ENCODE assay signal across 30 mouse cellular contexts in the genomic region with DNA sequence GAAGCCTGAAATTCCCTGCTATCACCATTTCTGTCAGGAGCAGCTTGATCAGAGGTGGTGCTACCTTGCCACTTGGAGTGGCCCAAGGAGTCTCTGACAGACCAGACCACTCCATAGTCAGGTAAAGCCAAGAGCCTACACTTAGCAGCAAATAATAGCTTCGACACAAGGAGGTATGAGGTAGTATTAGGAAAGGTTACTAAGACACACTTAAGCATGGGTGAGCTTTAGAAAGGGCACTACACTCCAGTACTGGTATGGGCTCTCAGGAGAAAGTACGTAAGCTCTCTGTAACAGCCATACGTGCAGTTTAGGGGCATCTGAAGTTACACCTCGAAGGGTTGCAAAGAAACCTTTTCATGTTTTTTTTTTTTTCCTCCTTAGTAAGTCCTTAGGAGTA.
"Had no signal": no experiment of that assay in that cellular context is flagged by ENCODE, and none has a peak within 500 bp of the region (broad histone marks: within the 10 kb centered on the region; RNA-seq: fewer than 3 reads in every experiment).

No protein-coding gene starts in this region.

- ATAC-seq: liver, embryonic 12.5 days; liver, postnatal 0 days; midbrain, embryonic 13.5 days; midbrain, embryonic 15.5 days; midbrain, embryonic 16.5 days had no signal

- H3K4me1 ChIP-seq: limb, embryonic 10.5 days; limb, embryonic 12.5 days; limb, embryonic 13.5 days; limb, embryonic 15.5 days; liver, embryonic 12.5 days; liver, embryonic 13.5 days; liver, embryonic 15.5 days; lung, embryonic 15.5 days; midbrain, embryonic 10.5 days; midbrain, embryonic 12.5 days; midbrain, embryonic 13.5 days; midbrain, embryonic 15.5 days; neural tube, embryonic 12.5 days had no signal

- H3K4me2 ChIP-seq: limb, embryonic 12.5 days; limb, embryonic 13.5 days; limb, embryonic 15.5 days; liver, embryonic 11.5 days; liver, embryonic 12.5 days; liver, embryonic 13.5 days; liver, embryonic 15.5 days; lung, embryonic 14.5 days; lung, embryonic 15.5 days; midbrain, embryonic 11.5 days; midbrain, embryonic 12.5 days; midbrain, embryonic 13.5 days; midbrain, embryonic 15.5 days; neural tube, embryonic 12.5 days had no signal

- H3K9ac ChIP-seq: limb, embryonic 12.5 days; limb, embryonic 13.5 days; limb, embryonic 15.5 days; liver, embryonic 12.5 days; liver, embryonic 13.5 days; liver, embryonic 14.5 days; liver, embryonic 15.5 days; liver, postnatal 0 days; lung, embryonic 14.5 days; lung, embryonic 15.5 days; midbrain, embryonic 12.5 days; midbrain, embryonic 13.5 days; midbrain, embryonic 15.5 days; neural tube, embryonic 12.5 days had no signal

- H3K27me3 ChIP-seq: limb, embryonic 12.5 days; limb, embryonic 13.5 days; limb, embryonic 15.5 days; liver, embryonic 12.5 days; liver, embryonic 13.5 days; liver, embryonic 15.5 days; lung, embryonic 15.5 days; megakaryocyte, embryonic 14.5 days; midbrain, embryonic 12.5 days; midbrain, embryonic 13.5 days; midbrain, embryonic 15.5 days; neural tube, embryonic 12.5 days had no signal

- DNase-seq: left cerebral cortex, postnatal 4 days; liver; liver, embryonic 13.5 days; liver, postnatal 0 days; lung, adult 2 months; lung, embryonic 14.5 days; lung, postnatal 10 days; lung, postnatal 14 days; lung, postnatal 4 days; midbrain, embryonic 14.5 days had no signal

- H3K4me3 ChIP-seq: left cerebral cortex, adult 2 months; limb, embryonic 10.5 days; limb, embryonic 12.5 days; limb, embryonic 13.5 days; limb, embryonic 15.5 days; liver, embryonic 12.5 days; liver, embryonic 13.5 days; liver, embryonic 15.5 days; lung, embryonic 15.5 days; megakaryocyte, embryonic 14.5 days; midbrain, embryonic 10.5 days; midbrain, embryonic 12.5 days; midbrain, embryonic 13.5 days; midbrain, embryonic 15.5 days; myocyte; neural tube, embryonic 12.5 days had no signal

- H3K36me3 ChIP-seq: liver, embryonic 15.5 days; lung, embryonic 15.5 days; midbrain, embryonic 12.5 days; midbrain, embryonic 15.5 days; neural tube, embryonic 12.5 days had no signal

- H3K9me3 ChIP-seq: limb, embryonic 10.5 days; limb, embryonic 12.5 days; limb, embryonic 13.5 days; limb, embryonic 15.5 days; liver, embryonic 12.5 days; liver, embryonic 13.5 days; liver, embryonic 15.5 days; lung, embryonic 15.5 days; megakaryocyte, embryonic 14.5 days; midbrain, embryonic 10.5 days; midbrain, embryonic 12.5 days; midbrain, embryonic 13.5 days; midbrain, embryonic 15.5 days; neural tube, embryonic 12.5 days had no signal

- H3K27ac ChIP-seq: left cerebral cortex, adult 2 months; limb, embryonic 10.5 days; limb, embryonic 12.5 days; limb, embryonic 13.5 days; limb, embryonic 15.5 days; liver, embryonic 12.5 days; liver, embryonic 13.5 days; liver, embryonic 14.5 days; liver, embryonic 15.5 days; lung, embryonic 15.5 days; macrophage; midbrain, embryonic 10.5 days; midbrain, embryonic 12.5 days; midbrain, embryonic 13.5 days; midbrain, embryonic 15.5 days; neural tube, embryonic 12.5 days had no signal
